In genomic region chr10:128059207-128059981, GRCm38 (mm10) we compare ENCODE assay signal across 8 mouse cellular contexts. TPM values are rescaled to one million over a fixed set of nuclear protein-coding genes. Genes with fewer than 3 reads are reported as not detected.
DNase-seq lines count a peak whose midpoint lies in the region; ATAC-seq lines count a peak whose summit lies in the region.

No protein-coding gene starts in this region.

- H3K36me3 ChIP-seq in erythroblast, embryonic 14.5 days (ENCODE audit: control insufficient read depth): peaks cover 34% of the 10 kb centered on the region
- H3K36me3 ChIP-seq in heart, embryonic 15.5 days: peaks cover 4% of the 10 kb centered on the region; the same call in 1 of the 2 replicates
- peaks cover 6% of the 10 kb centered on the region; the same call in 1 of the 2 replicates for H3K36me3 ChIP-seq in neural tube, embryonic 12.5 days

- H3K4me3 ChIP-seq in erythroblast, embryonic 14.5 days (replicated peaks): peak overlapping the region; percentile 99
- H3K4me3 ChIP-seq in heart, embryonic 15.5 days: peak overlapping the region; percentile 84
- H3K4me3 ChIP-seq in neural tube, embryonic 12.5 days: peak overlapping the region; percentile 72

- peaks cover 4% of the 10 kb centered on the region for H3K27me3 ChIP-seq in erythroblast, embryonic 14.5 days (ENCODE audit: control insufficient read depth)
- H3K27me3 ChIP-seq in heart, embryonic 15.5 days: no peaks in the 10 kb centered on the region
- no peaks in the 10 kb centered on the region for H3K27me3 ChIP-seq in neural tube, embryonic 12.5 days (replicated peaks)

- peak; percentile 57 for ATAC-seq in heart, embryonic 15.5 days (replicated peaks; ENCODE audit: insufficient number of reproducible peaks, insufficient read depth, low FRiP score, low read depth)
- ATAC-seq in neural tube, embryonic 12.5 days (ENCODE audit: low FRiP score, low read depth): peak; percentile 59

- peak overlapping the region; percentile 83 for H3K9ac ChIP-seq in heart, embryonic 15.5 days
- peak overlapping the region; percentile 93 for H3K9ac ChIP-seq in neural tube, embryonic 12.5 days

- DNase-seq in A20 (ENCODE audit: low read depth, low spot score) (peak; percentile 81), adipocyte (ENCODE audit: low spot score) (peak; percentile 42)
- peak; percentile 64 for DNase-seq in kidney, postnatal 14 days
- peak; percentile 69 to 78 for DNase-seq in lung, adult 18-20 months
- peak; percentile 77 for DNase-seq in testis, postnatal 14 days (ENCODE audit: low spot score)

- WGBS in heart, embryonic 15.5 days: under 1% methylated on average over 43 of the region's 62 CpGs
- WGBS in neural tube, embryonic 12.5 days: under 1% methylated on average over 62 of the region's 62 CpGs

- peak overlapping the region; percentile 98 for H3K27ac ChIP-seq in heart, embryonic 15.5 days
- H3K27ac ChIP-seq in neural tube, embryonic 12.5 days: peak overlapping the region; percentile 97

- no peaks in the 10 kb centered on the region for H3K9me3 ChIP-seq in erythroblast, embryonic 14.5 days (ENCODE audit: control insufficient read depth, low read length)
- no peaks in the 10 kb centered on the region for H3K9me3 ChIP-seq in heart, embryonic 15.5 days (replicated peaks)
- no peaks in the 10 kb centered on the region for H3K9me3 ChIP-seq in neural tube, embryonic 12.5 days

- peaks cover 50% of the 10 kb centered on the region for H3K4me1 ChIP-seq in erythroblast, embryonic 14.5 days (ENCODE audit: control insufficient read depth)
- peaks cover 24% of the 10 kb centered on the region for H3K4me1 ChIP-seq in heart, embryonic 15.5 days (replicated peaks)
- H3K4me1 ChIP-seq in neural tube, embryonic 12.5 days: peaks cover 23% of the 10 kb centered on the region

- peak overlapping the region; percentile 85 for H3K4me2 ChIP-seq in heart, embryonic 15.5 days
- peak overlapping the region; percentile 67 for H3K4me2 ChIP-seq in neural tube, embryonic 12.5 days (replicated peaks)

RNA-seq across cellular contexts. Expression of gene Ptges3, which starts 0.6 kb away (rescaled TPM):
- 8.6 and 11.8 TPM in 2 replicates for polyA plus RNA-seq in erythroblast, embryonic 14.5 days (2012)
- polyA plus RNA-seq in heart, embryonic 15.5 days (2015; fragmentation: Nextera tagmentation; extraction: Ambion mirVana): 268 and 292 TPM in 2 replicates
- 461 and 507 TPM in 2 replicates for polyA plus RNA-seq in neural tube, embryonic 12.5 days (2016; fragmentation: Nextera tagmentation; extraction: Ambion mirVana)

RNA-seq across cellular contexts. Expression of gene Atp5b, which starts 23.7 kb away (rescaled TPM):
- polyA plus RNA-seq in erythroblast, embryonic 14.5 days (2012): 152 and 224 TPM in 2 replicates
- 5,437 and 6,121 TPM in 2 replicates for polyA plus RNA-seq in heart, embryonic 15.5 days (2015; fragmentation: Nextera tagmentation; extraction: Ambion mirVana)
- polyA plus RNA-seq in neural tube, embryonic 12.5 days (2016; fragmentation: Nextera tagmentation; extraction: Ambion mirVana): 2,084 and 2,133 TPM in 2 replicates

RNA-seq across cellular contexts. Expression of gene Naca, which starts 24.0 kb away (rescaled TPM):
- polyA plus RNA-seq in erythroblast, embryonic 14.5 days (2012): 10.5 and 11.0 TPM in 2 replicates
- polyA plus RNA-seq in heart, embryonic 15.5 days (2015; fragmentation: Nextera tagmentation; extraction: Ambion mirVana): 429 and 467 TPM in 2 replicates
- polyA plus RNA-seq in neural tube, embryonic 12.5 days (2016; fragmentation: Nextera tagmentation; extraction: Ambion mirVana): 668 and 670 TPM in 2 replicates

RNA-seq across cellular contexts. Expression of gene Baz2a, which starts 32.0 kb away (rescaled TPM):
- 3.2 and 3.6 TPM in 2 replicates for polyA plus RNA-seq in erythroblast, embryonic 14.5 days (2012)
- 7.5 and 10.1 TPM in 2 replicates for polyA plus RNA-seq in heart, embryonic 15.5 days (2015; fragmentation: Nextera tagmentation; extraction: Ambion mirVana)
- polyA plus RNA-seq in neural tube, embryonic 12.5 days (2016; fragmentation: Nextera tagmentation; extraction: Ambion mirVana): 12.2 and 14.9 TPM in 2 replicates

RNA-seq across cellular contexts. Expression of gene Prim1, which starts 44.4 kb away (rescaled TPM):
- polyA plus RNA-seq in erythroblast, embryonic 14.5 days (2012): 1.3 TPM in 2 replicates
- polyA plus RNA-seq in heart, embryonic 15.5 days (2015; fragmentation: Nextera tagmentation; extraction: Ambion mirVana): 41.5 and 50.3 TPM in 2 replicates
- polyA plus RNA-seq in neural tube, embryonic 12.5 days (2016; fragmentation: Nextera tagmentation; extraction: Ambion mirVana): 53.4 and 57.8 TPM in 2 replicates

Comparison
In these comparisons a context has a peak if more than half of its experiments do, and no peak if none do; other contexts are left out.
1. Peak in every context shown above with its lines: DNase-seq, ATAC-seq, H3K4me3 ChIP-seq and H3K27ac ChIP-seq.
2. RNA of gene Ptges3, which starts 0.6 kb away (polyA plus RNA-seq): 461 to 507 TPM in neural tube, embryonic 12.5 days and 268 to 292 TPM in heart, embryonic 15.5 days; 8.6 to 11.8 TPM in erythroblast, embryonic 14.5 days; every median in the first group is over 10 times any median in the second.
3. RNA of gene Naca, which starts 24.0 kb away (polyA plus RNA-seq): 668 to 670 TPM in neural tube, embryonic 12.5 days and 429 to 467 TPM in heart, embryonic 15.5 days; 10.5 to 11.0 TPM in erythroblast, embryonic 14.5 days; every median in the first group is over 10 times any median in the second.